Mouse (Mus musculus) thymus, postnatal 4 days (tissue): ENCODE data around the gene Ahr.

Experiments used
- DNase-seq: peaks from one replicate; pipeline ENCODE4 v3.0.0; 2021

Gene Ahr

GRCm38 (mm10) chr12:35501476-35501875, 33.4 kb downstream of the Ahr start:
- DNase-seq: no peak

GRCm38 (mm10) chr12:35495195-35495594, 39.6 kb downstream of the Ahr start:
- no peak for DNase-seq

GRCm38 (mm10) chr12:35480764-35481163, 54.1 kb downstream of the Ahr start:
- no peak for DNase-seq

- no peak for DNase-seq
Measured at GRCm38 (mm10) chr12:35478906-35479305, 55.9 kb downstream of the Ahr start.

GRCm38 (mm10) chr12:35463457-35463856, 71.4 kb downstream of the Ahr start:
- DNase-seq: no peak

- DNase-seq: no peak
Measured at GRCm38 (mm10) chr12:35462667-35463066, 72.2 kb downstream of the Ahr start.

- DNase-seq: no peak
Measured at GRCm38 (mm10) chr12:35459662-35460061, 75.2 kb downstream of the Ahr start.
